Mouse (Mus musculus): ENCODE measurements around the gene Hnrnpa0. TPM values are rescaled to one million over a fixed set of nuclear protein-coding genes. Genes with fewer than 3 reads are reported as not detected.

The Hnrnpa0 gene
- polyA plus RNA-seq (2012; ENCODE audit: low replicate concordance), result 432 and 806 TPM in 2 replicates

DNA sequence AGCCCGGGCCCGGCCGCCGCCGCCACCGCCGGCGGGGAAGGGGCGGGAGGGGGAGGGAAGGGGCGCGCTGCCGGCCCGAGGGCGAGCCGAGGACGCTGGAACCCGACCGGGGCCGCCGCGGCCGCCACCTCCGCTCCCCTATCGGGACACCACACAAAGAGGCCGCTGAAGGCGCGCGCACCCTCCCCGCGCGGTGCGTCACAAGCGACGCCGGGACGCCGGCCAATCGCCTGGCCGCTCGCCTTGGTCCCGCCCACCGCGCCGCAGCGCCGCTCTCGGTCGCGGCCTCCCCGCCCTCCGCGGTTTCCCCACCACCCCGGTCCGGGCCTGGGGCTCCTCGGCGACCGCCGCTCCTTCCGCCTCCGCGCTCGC lies at the start of gene Hnrnpa0:
Hnrnpa0 (minus strand) TSS at position 161 of the 372 bp plus-strand sequence.

DNA sequence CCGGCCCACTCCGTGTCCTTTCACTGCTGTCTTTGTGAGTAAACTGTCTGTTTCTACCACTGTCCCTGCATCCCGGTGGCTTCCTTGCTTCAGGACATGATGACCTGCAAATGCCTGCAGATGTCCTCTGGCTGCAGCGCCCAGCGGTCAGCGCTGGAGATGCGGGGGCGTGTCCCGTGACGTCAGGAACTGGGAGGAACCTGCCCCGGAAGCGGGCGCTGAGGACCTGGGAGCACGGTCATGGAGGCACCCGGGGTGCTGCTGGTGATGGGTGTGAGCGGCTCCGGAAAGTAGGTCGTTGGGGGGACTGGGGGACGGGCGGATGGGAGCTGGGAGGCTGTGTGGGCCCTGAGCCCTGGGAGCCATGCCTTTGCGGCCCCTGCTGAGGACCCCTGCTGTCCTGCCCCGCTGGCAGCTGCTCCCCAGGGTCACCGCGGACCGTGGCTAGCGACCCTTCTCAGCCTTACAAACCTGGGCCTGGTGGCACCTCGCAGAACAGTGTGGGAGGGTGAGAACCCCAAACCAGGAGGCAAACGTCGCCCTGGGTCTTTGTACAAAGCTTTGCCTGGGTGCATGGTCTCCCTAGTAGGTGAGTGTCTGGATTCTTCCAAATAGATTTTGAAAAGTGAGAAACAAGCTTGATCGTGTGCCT lies 29.2 kb upstream of the Hnrnpa0 start, which contains the start of gene Idnk:
Idnk (plus strand) TSS at position 203 of the 652 bp plus-strand sequence.

DNA sequence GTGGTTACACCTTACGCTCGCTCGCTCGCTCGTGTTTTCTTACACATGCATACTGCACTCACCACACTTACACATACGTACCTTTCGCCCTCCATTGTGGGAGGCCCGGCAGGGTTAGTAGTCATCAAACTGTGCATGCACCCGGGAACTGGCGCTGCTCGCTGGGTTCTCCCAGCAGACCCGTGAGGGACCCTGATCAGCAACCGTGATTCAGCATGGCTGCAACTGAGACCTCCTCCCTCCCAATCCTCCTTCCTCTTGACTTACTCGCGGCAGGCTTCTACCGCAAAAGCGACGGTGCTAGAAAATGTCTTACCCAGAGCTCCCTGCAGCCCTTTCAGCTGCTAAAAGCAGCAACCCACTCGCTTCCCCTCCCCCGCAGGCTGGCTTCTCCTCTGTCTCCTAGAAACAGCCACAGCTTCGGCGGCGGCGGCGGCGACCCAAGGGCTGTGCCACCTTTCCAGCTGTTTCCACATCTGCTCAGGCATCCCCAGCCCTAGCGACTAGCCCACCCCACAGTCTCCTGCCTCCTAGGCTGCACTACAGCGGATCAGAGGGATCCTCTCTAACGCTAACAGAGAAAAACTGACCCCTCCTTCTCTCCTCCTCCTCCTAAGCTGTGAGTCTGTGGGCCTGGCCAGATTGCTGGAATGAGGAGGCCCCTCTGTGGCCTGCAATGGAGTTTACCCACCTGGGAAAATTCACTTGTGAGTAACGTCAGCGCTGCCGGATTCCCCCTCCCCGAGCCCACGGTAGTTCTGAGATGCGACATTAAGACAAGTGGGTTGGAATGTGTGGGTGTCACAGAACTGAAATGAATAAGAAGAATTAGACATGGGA lies 15.1 kb downstream of the Hnrnpa0 start, which contains the start of gene Klhl3:
Klhl3 (minus strand) TSS at position 532 of the 840 bp plus-strand sequence.

Other genes with a start within 250 kb of the Hnrnpa0 start
- gene Spock1, start 220.2 kb downstream of the Hnrnpa0 start, polyA plus RNA-seq (2012; ENCODE audit: low replicate concordance), result not detected in 2 replicates
- 0.05 and 0.06 TPM in 2 replicates for gene Klhl3, start 15.0 kb downstream of the Hnrnpa0 start, polyA plus RNA-seq (2012; ENCODE audit: low replicate concordance)
- 5.4 and 8.9 TPM in 2 replicates for gene Idnk, start 29.1 kb upstream of the Hnrnpa0 start, polyA plus RNA-seq (2012; ENCODE audit: low replicate concordance)
- 58.9 and 77.5 TPM in 2 replicates for gene Ubqln1, start 87.1 kb upstream of the Hnrnpa0 start, polyA plus RNA-seq (2012; ENCODE audit: low replicate concordance)
- 0.82 and 1.1 TPM in 2 replicates for gene Gkap1, start 147.1 kb upstream of the Hnrnpa0 start, polyA plus RNA-seq (2012; ENCODE audit: low replicate concordance)
- 0.08 TPM in 1 of 2 replicates, not detected in the other for gene Kif27, start 230.6 kb upstream of the Hnrnpa0 start, polyA plus RNA-seq (2012; ENCODE audit: low replicate concordance)